Mouse (Mus musculus) naive thymus-derived CD4-positive, alpha-beta T cell, adult 2 months (primary cell): ENCODE data around the gene Cd72.

Source experiments
- DNase-seq: peaks from one replicate; pipeline ENCODE4 v3.0.0-alpha.2; 2011; ENCODE audit warnings: low read depth

Cd72 gene

DNA sequence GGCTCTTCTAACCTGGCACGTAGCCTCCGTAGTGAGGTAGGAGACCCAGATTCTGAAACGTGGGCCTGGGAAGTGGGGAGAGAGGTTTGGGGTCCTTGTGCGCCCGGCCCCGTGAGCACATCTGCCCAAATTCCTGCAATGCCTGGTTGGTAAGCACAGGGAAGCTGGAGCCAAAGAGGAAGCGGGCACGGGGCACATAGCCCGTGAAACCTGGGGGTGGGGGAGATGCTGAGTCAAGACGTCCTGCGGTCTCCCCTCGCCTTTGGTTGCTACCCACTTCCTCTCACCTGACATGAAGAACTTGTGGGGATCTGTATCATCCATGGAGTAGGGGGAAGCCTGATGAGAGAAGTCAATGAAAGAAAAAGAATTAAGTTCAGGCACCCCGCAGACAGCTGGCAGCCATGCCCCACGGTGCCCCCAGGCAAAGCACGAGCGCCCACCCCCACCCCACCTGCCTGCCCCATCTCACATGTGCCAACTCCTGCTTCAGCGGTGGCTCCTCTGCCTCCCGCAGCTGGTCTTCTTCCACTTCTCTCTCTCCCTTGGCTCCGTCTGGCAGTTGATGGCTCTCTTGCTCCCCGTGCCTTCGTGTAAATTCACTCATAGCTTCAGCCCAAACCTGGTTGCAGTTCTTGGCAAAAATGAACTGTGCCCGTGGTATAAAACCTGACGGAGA is 26.8 kb downstream of the Cd72 start:
- peak; percentile 80 for DNase-seq

DNA sequence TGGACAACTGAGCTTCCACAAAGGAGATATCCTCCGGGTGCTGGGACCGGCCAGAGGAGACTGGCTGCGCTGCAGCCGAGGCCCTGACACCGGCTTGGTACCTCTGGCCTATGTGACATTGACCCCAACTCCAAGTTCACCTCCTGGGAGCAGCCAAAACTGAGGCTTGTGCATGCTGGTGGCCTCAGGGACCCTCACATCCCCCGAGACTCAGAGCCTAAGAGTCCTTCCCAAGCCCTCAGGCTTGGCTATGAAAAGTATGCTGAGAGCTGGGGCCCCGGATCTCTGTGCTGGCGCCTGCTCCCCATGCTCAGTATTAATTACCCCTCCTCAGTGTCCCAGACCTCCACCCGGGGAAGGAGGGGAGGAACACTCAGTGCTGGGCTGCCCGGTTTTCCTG is 27.9 kb downstream of the Cd72 start:
- no peak for DNase-seq

- DNase-seq: no peak
Measured at GRCm38 (mm10) chr4:43425648-43426380, 28.6 kb downstream of the Cd72 start.

GRCm38 (mm10) chr4:43425197-43425596 is 29.2 kb downstream of the Cd72 start:
- DNase-seq: no peak

- DNase-seq: no peak
Measured at GRCm38 (mm10) chr4:43424072-43424471, 30.4 kb downstream of the Cd72 start.

- DNase-seq: no peak
Measured at GRCm38 (mm10) chr4:43423267-43423934, 31.0 kb downstream of the Cd72 start.

- DNase-seq: no peak
Measured at GRCm38 (mm10) chr4:43421632-43422240, 32.7 kb downstream of the Cd72 start.

DNA sequence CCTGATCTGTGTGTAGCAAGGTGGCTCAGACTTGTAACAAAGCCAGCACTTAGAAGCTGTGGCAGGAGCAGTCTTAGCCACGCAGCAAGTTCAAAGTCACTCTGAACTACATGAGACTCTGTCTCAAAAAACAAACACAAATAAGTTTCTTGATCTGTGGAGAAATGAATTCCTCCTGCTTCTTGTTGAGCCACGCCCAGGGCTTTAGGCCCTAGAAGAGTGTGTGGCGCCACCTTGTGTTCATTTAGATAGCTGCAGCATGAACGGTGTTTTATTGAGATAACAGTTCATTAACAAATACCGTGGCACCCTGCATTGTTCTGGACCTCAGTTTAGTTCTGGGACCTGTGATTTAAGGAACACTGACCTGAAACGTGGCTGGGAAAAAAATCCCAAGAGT is 34.1 kb downstream of the Cd72 start:
- peak; percentile 82 for DNase-seq

DNA sequence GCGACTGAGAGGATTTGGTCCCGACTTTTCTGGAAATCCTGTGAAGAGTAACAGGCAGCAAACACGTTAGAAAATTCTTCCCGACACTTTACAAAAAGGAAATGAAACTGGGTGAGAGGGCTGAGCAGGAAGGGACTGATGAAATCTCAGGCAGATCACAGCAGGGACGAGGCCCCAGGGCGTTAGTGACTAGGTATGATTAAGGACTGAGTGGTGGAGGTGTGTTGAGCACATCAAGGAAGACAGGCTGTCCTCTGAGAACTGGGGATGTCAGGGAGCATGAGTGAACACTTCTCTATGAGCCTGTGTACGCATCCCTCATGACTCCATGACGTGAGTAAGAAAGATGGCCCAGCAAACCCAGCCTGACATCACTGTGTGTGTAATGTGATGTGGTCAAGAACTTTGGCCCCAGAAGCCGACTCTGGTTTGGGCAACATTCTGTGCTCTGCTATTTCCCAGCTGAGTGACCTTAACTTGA is 34.6 kb downstream of the Cd72 start:
- DNase-seq: no peak

DNA sequence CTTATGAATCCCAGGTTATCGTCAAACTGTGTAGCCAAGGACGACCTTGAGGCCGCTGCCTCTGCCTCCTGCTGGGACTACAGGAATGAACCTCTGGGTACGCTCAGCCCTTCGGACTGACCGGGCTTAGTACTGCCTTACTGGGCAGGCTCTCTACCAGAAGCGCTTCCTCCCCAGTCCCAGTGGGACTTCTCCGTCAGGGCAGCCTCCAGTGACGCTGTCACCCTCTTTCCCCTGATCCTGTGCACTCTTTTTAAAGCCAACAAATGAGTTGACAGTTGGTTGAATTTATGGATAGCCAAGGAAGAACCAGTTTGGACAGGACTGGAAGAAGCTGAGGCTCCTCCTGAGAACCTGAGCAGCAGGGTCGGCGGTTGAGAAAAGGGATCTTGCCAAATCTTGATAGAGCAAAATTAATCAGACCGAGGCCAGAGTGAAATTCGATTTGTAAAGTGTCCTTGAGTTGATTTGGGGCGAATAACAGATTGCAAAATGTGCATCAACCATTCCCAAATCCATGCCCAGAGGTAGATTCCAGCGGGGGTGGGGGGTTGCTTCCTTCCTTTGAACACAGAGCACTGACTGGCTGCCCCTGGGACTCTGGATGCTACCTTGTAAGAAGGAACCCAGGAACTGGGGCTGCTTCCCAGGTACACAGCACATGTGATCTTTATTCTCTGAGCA is 35.3 kb downstream of the Cd72 start:
- DNase-seq: no peak

DNA sequence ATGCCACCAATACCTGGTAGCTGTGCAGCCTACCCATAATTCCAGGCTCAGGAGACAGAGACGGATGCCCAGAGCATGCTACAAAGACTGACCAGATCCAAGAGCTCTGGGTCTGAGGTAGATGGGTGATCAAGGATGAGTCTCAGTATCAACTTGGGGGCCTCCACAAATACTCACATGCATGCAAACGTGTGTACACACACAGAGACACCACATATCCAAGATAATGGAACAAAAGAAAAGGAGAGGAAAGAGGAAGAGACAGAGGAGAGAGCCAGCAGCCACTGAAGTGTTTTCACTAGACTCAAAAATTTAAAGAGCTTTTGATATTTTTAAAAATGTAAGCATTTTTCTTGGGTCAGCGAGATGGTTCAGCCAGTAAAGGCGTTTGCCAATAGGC is 36.0 kb downstream of the Cd72 start:
- no peak for DNase-seq

- no peak for DNase-seq
Measured at GRCm38 (mm10) chr4:43417269-43418062, 37.0 kb downstream of the Cd72 start.

DNA sequence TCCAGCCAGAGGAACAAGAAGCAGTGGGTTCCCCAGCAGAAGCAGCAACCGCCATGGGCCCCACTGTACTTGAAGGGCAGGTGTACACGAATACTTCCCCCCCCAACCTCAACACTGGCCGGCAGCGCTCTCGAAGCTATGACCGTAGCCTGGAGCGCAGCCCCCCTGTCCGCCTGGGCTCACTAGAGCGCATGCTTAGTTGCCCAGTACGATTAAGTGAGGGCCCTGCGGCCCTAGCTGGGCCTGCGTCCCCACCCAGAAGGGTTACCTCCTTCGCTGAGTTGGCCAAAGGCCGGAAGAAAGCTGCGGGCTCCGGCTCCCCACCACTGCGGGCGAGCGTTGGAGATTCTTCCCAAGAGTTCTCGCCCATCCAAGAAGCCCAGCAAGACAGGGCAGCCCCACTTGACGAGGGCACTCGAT is 38.3 kb downstream of the Cd72 start:
- no peak for DNase-seq

- DNase-seq: no peak
Measured at GRCm38 (mm10) chr4:43415221-43416070, 39.0 kb downstream of the Cd72 start.

GRCm38 (mm10) chr4:43414761-43415160 is 39.7 kb downstream of the Cd72 start:
- DNase-seq: no peak

- DNase-seq: no peak
Measured at GRCm38 (mm10) chr4:43407071-43407920, 47.1 kb downstream of the Cd72 start.

DNA sequence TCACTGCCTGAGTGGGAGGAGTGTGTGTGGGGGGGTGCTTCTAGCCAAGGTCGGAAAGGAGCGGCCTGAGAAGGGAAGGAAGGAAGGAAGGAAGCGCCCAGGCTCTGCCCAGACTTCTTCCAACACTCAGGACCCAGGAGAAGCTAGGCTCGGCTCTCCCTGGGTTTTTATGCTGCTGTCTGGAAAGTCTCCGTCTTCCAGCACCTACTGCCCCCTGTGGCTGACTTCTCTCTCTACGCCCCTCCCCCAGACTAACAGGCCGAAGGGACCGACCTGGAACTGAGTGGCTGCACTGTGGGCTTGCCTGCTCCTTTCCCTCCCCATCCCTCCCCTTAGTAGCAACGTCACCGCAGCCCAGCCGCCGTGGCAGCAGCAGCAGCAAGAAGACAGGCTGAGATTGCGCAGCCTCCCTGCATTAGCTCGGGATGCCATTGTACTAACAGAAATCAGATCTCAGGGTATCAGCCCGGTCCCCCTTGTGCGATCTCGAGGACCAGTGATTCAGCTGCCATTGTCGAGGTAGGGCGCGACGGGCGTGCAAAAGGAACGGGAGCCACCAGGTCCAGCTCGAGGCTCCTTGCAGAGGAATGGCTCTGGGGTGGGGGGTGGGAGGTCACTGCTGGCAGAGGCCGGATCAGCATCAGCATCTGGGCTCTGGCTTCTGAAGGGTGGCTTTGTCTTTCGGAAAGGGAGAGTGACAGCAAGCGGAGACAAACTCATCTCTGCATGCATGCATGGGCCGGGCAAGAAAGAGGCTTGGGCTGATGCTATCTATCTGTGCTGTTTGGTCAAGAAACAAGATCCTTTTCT is 48.1 kb downstream of the Cd72 start:
- DNase-seq: no peak

DNA sequence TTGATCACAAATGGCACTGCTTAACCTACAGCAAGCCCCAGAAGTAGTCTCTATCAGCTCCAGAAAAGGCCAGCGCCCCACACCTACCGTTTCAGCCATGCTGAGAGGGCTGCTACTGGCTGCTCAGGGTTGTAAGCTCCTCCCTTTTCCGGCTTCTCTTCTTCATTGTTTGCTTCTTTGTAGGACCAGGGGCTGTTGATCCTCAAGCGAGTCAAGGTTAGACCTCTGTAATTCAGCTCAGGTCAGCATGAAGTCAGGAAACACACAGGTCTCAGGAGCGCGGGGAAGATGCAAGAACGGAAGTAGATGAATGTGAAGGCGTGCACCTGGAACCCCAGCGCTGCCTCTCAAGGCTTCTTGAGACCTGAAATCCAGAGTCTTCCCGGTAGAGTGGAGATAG is 49.7 kb downstream of the Cd72 start:
- DNase-seq: no peak
